Mouse (Mus musculus) frontal cortex, adult (tissue): ENCODE results near the gene Gan.
A peak's percentile ranks its signal among the peaks of the same experiment; 100 is the strongest.

ENCODE experiments used
- ATAC-seq: cut with Nextera tagmentation; 2 replicates; pipeline ENCODE4 v1.9.2; 2017; ENCODE audit warnings: mild to moderate bottlenecking, moderate library complexity, mixed read lengths; ENCODE audit not compliant: low TSS enrichment

Gan gene

DNA sequence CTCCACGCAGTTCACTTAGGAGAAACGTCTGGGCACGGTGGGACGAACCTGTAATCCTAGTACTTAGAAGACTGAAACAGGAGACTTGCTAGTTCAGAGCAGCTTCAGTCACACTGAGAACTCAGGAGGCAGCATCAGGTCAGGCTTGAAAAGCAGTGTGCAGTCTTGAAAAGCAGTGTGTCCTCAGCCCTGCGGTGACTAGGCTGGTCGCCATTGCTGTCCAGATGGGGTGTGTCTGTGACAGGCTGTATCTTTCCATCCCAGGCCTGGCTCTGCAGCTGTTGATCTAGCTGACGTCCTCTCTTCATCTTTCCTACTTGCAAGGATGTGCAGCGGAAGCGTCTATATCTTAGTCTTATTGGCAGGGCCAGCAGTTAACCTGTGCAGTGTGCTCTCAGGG is 42.9 kb downstream of the Gan start:
- no peak for ATAC-seq

DNA sequence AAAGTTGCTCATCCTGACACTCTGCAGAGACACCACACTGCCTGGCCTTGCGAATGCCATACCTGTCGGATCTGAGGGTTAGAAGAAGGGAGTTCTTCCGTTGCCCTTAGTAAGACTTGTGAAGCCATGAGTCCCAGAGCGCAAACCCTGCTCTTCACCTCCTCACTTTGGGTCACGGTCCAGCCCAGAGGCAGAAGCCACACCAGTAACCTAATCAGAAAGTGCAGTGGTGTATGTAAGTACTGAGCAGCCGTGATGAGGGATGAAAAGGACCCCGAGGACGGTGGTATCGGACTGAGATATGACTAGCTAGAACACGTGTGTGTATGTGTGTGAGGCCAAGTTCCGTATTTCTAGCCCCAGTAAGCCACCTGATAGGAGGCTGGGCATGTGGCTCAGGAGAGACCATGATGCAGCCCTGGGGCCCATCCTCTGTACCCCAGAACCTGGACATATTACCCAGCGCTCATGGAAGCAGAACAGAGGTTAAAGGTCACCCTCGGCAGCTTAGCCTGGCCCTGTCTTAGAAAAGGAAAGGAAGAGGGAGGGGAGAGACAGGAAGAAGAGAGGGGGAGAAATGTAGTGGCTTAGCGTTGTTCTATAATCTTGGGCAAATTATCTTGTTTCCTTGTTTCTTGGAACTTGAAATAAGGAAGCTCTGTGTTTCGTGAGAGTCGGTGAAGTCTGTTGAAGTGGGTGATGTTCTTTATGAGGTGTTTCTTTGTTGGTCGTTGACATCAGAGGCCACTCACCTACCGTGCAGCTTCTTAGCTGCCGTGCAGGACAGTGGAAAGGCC is 43.5 kb downstream of the Gan start:
- no peak for ATAC-seq

DNA sequence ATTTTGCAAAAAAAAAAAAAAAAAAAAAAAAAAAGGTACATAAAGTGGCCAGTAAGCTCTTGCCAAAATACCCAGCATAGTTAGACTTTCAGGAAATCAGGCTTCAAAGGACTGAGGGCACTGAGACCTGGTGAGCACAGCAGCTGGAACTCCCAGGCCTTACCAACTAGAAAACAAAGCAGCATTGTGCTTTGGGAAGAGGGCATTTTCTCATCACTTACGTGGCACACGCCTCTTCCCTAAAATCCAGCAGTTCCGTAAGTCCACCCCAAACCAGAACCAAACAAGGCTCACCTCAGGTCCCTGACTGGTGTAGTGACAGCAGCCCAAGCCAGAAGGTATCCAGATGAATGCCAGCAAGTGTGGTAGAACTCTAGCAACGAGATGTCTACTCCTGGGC is 45.1 kb downstream of the Gan start:
- ATAC-seq = no peak

DNA sequence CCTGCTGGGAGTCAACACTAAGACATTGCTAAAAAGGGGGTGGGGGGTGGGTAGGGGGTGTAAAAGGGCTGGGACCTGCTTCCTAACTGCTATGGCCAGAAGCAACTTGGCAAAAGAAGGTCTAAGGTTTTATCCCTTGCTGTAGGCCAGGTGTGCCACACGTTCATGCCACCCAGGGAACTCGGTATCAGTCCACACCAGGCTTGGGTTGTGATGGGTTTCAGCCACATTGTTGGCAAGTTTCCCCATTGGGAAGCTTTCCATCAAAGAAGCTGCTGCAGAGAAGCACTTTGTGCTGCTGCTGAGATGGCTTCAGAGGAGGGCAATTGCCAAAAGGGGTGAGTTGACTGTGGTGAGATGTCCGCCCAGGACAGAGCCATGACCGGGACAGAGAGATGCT is 47.9 kb downstream of the Gan start:
- ATAC-seq = no peak

DNA sequence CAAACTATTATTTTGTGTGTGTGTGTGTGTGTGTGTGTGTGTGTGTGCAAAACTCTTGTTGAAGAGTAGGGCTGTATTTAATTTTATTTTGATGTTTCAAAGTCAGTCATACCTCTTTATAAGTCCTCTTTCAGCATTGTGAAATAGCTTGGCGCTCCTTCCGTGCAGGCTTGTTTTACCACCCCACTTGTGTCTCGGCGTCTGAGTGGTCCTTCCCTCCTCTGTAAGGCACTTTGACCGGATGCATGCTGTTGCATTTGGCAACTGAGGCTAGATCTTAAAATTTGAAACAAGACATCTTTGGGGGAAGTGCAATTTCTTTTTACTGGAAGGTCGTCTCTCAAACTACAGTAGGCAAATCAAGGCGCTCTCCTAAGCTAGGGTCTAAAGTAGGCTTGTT is 48.7 kb downstream of the Gan start:
- no peak for ATAC-seq

DNA sequence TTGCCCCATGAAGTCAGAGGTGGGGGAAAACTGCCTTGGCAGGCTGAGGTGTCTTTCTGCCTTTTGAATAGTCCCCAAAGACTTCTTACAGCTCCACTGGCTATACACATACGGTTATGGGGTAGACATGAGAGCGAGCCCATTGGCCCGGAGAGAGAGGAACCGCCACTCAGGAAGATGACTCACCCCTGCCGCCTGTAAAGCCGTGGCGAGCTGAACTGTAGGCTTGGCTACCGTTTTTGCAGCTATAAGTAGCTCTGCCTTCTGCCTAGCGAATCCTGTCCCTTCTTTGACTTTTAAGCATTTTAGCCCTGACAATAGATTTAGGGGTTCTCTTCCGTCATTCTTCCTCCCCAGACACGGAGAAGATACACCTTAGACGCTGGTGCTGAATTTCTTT is 51.2 kb downstream of the Gan start:
- peak; percentile 76 for ATAC-seq

DNA sequence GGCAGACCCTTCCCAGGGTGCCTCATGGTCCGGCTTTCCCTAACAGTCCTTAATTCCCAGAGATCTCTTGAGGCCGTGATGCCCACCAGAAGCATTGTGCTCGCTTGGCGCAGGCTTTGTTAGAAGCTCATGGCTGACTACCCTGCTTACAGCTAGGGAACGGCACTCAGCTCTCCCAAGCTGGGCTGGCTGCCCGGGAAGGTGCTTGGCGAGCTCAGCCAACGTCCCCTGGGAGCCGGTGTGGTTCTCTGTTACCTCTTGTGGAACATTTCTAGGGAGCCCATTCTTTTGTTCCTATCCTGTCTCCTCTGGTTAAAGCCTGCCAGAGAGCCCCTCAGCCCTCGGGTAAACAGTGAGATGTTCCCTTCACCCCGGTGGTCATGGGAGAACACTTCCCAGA is 54.2 kb downstream of the Gan start:
- ATAC-seq = no peak

DNA sequence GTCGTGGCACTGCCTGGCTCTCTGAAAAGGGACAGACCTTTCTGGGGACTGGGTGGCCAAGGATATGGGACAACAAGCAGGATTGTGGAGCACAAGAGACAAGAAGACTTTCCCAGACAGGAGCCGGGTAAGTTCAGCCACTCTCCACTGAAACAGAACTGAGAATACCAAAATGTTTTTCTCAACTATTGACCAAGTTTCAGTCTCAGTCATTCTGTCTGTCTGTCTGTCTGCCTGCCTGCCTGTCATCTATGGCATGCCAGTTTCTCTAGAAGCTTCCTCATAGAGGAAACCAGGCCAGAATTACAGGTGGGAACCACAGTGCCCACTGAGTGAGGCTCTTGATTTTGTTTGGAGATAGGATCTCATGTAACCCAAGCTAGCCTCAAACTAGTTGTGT is 59.8 kb downstream of the Gan start:
- no peak for ATAC-seq

DNA sequence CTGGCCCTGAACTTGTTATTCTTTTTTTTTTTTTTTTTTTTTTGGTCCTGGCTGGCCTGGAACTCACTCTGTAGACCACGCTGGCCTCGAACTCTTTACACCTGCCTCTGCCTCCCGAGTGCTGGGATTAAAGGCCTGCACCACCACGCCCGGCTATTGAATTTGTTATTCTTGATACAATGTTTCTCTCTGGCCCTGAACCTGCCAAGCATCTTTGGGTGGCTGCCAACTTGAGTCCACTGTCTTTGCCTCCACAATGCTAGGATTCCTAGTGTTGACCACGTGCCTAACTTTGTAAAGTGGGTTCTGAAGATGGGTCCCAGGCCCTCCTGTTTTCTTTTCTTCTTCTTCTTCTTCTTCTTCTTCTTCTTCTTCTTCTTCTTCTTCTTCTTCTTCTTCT is 64.5 kb downstream of the Gan start:
- no peak for ATAC-seq

DNA sequence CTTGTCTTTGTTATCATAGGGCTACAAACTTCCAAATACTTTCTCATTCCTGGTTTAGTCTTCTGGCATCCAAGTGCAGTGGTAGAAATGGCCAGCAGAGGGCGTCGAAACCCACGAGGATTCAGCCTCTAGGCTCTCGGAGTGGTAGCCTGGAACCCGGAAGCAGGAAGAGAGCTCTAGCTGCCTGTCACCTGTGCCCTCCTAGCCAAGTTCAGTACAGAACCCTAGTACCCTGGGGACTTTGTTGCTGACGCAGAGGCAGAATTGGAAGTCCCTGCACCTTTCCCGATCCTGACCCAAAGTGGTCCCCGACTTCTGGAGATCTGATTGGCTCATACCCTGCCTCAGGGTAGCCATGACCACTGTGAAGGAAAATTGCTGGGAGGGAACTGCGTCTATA is 66.7 kb downstream of the Gan start:
- ATAC-seq = peak; percentile 98

DNA sequence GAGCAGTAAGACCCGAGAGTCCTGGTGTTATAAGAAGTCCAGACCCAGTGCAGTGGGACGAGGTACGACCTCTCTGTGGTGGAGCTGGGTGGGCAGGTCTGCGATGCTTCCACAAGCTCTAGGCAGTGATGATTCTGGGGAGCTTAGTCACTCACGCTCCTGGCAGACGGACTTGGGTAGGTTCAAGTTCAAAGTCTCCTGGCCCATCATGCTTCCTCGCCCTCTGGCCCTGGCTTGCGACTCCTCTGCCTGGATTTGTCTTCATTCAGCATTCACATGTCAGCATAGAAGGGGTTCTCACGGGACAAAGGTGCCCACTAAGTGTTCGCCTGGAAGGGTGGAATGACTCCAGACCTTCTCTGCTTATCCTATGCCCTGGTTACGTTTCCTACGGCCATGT is 68.4 kb downstream of the Gan start:
- no peak for ATAC-seq

DNA sequence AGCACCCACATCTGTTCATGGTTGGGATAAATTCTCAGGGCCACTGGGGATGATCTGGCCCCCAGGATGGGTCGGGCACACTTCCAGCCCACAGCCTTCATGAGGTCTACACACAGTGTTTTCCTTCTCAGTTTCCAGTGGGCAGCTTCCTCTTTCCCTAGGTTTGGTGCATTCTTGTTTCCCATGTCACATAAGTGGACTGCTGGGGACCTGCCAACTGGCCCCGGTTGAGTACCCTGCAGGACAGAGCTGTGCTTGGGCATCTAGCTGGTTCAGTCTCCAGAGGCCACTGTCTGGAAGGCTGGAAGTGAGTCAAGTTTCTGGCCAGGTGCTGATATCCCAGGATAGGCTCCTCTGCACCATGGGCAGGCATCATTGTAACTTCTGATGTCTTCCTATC is 69.4 kb downstream of the Gan start:
- ATAC-seq = no peak

DNA sequence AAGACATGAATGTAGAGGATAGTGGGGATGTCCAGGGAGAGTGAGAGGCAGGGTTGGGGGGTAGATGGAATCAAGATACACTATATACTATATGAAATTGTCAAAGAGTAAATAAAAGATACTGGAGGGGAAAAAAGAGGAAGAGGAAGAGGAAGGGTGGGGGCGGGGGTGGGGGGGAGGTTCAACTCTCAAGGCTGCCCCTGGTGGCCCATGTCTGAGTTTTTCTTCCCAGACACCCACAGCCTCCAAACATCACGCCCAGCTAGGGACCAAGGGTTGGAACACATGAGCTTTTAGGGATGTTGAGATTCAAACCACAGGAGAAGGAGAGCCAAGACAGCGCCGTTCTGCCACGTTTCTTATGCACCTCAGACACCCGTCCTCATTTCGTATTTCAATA is 75.3 kb downstream of the Gan start:
- no peak for ATAC-seq

DNA sequence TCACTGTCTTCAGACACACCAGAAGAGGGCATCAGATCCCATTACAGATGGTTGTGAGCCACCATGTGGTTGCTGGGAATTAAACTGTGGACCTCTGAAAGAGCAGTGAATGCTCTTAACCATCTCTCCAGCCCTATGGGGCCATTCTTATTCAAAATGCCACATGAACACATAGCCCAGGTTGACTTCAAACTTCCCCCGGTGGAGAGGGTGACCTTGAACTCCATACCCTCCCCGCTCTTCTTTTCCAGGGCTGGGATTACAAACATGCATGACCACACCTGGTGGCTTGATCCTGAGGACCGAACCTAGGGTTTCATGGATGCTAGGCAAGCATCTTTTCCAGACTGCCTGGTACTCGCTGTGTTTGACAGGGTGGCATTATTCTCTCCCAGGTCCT is 78.6 kb downstream of the Gan start:
- ATAC-seq = no peak

DNA sequence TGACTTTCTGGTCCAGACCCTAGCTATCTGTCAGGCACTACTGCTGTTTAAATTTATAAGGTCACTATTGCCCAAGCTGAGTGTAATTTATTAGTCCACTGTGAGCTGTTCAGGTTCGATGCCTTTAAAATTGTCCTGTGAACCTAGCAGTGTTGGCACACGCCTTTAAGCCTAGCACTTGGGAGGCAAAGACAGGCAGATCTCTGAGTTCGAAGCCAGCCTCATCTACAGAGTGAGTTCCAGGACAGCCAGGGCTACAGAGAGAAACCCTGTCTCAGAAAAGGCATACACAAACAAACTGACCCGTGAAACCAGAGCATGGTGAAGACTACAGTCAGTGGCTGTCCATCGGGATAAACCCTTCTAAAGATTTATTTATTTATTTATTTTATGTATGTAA is 82.4 kb downstream of the Gan start:
- no peak for ATAC-seq

DNA sequence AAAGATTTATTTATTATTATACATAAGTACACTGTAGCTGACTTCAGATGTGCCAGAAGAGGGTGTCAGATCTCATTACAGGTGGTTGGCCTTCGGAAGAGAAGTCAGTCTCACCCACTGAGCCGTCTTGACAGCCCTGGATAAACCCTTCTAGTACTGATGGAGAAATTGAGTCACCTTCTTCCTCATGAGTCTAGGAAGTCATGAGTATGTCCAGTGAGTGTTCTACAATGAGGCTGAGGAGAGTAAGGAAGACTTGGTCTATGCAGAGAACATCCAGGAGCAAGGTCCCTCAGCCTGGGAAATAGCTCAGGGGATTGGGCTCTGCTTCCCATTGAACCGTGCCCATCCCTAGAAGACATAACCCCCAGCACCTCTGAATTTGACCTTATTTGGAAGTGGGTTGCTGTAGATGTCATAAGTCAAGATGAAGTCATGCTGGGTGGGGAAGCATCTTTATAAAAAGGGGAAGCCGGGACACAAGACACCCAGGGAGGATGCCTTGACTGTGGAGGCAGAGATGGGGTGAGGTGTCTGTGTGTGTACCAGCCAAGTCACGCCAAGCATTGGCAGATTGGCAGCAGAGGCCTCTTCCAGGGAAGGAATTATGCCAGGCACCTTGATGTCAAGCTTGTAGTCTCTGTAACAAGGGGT is 83.0 kb downstream of the Gan start:
- ATAC-seq = no peak

DNA sequence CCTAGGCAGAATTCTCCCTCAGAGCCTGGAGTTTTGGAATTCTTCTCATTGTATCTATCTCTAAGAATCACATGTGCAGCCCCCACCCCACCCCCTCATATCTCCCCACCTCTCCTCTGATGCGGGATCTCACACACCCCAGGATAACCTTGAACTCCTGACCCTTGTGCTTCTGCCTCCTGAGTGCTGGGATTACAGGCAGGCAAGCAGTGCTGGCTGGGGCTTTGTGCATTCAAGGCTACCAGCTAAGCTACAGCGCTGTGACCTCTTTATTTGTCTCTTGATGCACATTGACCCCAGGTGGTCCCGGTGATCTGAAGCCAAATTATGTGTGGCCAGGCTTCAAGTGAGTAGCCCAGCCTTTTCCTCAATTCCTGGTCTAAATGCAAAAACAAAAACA is 83.9 kb downstream of the Gan start:
- ATAC-seq = no peak

DNA sequence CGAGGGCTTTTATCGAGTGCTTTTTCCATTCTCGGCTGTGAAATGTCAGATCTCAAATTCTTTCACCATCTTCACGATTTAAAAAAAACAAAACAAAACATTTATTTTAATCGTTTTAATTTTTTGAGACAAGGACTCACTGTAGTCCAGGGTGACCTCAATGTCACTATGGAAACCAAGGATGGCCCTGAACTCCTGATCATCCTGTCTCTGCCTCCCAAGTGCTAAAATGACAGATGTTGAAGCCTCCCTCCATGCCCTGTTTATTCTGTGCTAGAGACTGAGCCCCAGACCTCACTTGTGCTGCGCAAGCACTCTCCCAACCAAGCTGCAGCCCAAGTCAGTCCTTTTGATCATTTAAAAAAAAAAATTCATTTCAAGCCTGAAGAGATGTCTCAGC is 84.4 kb downstream of the Gan start:
- no peak for ATAC-seq

DNA sequence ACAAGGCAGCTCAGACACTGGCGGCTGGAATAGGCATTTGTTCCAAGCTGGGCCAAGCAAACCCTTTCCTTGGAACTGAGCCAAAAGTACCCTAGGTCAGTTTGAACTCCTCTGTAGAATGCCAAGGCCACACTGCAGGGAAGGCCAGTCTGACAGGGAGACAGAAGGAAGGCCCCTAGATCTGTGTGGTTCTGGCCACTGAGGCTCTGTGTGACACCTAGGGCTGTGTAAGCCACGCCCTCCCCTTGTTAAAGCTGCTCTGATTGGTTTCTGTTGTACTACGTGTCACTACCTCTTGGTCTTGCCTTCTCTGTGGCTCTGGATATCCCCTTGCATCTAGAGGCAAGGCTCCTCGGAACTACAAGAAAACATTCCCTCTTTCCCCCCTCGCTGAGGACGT is 86.7 kb downstream of the Gan start:
- no peak for ATAC-seq

DNA sequence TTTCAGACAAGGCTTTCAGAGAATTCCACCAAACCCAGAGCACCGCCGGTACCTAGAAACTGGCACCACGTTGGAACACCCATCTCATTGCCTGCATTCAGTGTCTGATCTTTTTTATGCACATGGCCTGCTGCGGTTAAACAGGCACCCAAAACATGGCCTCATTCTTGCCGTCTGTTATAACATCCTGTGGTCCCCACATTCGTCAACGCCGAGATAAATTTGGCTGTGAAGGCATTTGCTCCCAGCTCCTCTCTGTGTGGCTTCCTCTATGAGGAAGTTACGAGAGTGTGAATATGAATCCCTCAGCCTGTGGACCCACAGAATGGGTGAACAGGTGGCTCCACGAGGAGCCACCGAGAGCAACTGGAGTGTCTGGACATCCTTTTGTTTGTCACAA is 90.4 kb downstream of the Gan start:
- ATAC-seq = no peak

DNA sequence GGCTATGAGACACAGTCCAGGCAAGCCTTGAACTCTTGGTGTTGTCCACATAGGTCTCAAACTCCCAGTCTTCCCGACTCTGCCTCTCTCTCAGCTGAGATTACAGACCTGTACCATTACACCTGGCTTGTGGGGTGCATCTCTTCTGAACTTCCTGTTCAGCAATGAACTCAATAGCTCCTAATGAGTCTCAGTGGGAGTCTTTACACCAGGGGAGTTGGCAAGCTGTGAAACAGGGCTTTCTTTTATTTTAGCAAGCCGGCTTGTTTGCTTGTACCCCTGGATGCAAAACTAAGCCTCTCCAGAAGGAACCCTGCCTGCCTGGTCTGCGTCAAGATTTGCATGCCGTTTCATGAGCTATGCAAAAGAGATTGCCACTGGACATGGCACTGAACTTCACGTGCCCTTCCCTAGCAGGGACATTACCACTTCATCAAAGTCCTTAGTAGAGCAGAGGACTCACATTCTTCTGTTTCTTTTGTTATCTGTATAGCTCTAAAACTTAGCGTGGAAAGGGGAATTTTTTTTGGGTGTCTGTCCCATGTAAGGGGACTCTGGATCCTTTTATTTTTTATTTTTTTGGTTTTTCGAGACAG is 93.2 kb downstream of the Gan start:
- no peak for ATAC-seq

DNA sequence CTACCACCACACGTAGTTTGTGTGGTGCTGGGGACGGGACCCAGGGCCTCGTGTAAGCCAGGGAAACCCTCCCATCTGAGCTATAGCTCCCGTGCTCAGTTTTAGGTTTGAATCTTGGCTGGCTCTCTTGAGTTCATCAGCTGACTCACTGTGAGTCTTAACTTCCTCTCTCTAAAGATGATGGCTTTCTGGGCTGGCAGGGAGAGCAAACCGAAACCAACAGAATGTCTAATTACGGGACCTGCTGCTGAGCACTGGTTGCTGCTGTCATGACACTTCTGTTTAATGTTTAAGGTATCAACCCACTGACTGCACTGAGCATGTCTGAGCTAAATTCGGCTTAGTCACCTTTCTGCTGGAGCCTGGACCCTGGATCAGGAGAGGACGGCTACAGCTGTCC is 94.7 kb downstream of the Gan start:
- no peak for ATAC-seq
